Mouse (Mus musculus) heart, embryonic 11.5 days (tissue): ENCODE data around the gene Insig2. TPM values are rescaled to one million over a fixed set of nuclear protein-coding genes. Genes with fewer than 3 reads are reported as not detected.

Source experiments
- ATAC-seq: fragments of 200-750 bp; cut with Nextera tagmentation; replicated peaks from 2 replicates; pipeline ENCODE4 v1.8.0; 2017; ENCODE audit warnings: moderate library complexity; ENCODE audit not compliant: insufficient number of reproducible peaks, low FRiP score, low TSS enrichment
- H3K27ac ChIP-seq: fragments of 300-500 bp; sonication (generic); 2 replicates; pipeline ENCODE4 v1.5.1; 2014; ENCODE audit warnings: mild to moderate bottlenecking, low read depth, low read length
- H3K27me3 ChIP-seq: fragments of 300-500 bp; sonication (generic); 2 replicates; pipeline ENCODE4 v1.6.1; 2014; ENCODE audit warnings: mild to moderate bottlenecking, low read length, mixed read lengths; ENCODE audit not compliant: control insufficient read depth, insufficient read depth
- H3K36me3 ChIP-seq: fragments of 300-500 bp; sonication (generic); 2 replicates; pipeline ENCODE4 v1.6.1; 2014; ENCODE audit warnings: mild to moderate bottlenecking, low read length, moderate library complexity, mixed read lengths; ENCODE audit not compliant: control insufficient read depth, insufficient read depth
- H3K4me1 ChIP-seq: fragments of 300-500 bp; sonication (generic); 2 replicates; pipeline ENCODE4 v1.6.1; 2014; ENCODE audit warnings: low read length; ENCODE audit not compliant: control insufficient read depth, insufficient read depth
- H3K4me2 ChIP-seq: fragments of 300-500 bp; sonication (generic); 2 replicates; pipeline ENCODE4 v1.6.1; 2014; ENCODE audit warnings: mild to moderate bottlenecking, moderate library complexity
- H3K4me3 ChIP-seq: fragments of 300-500 bp; sonication (generic); 2 replicates; pipeline ENCODE4 v1.5.1; 2014; ENCODE audit warnings: low read depth, low read length
- H3K9ac ChIP-seq: fragments of 300-500 bp; sonication (generic); 2 replicates; pipeline ENCODE4 v1.6.1; 2014; ENCODE audit warnings: mild to moderate bottlenecking, low read depth, low read length, moderate library complexity
- H3K9me3 ChIP-seq: fragments of 300-500 bp; sonication (generic); replicated peaks from 2 replicates; pipeline ENCODE4 v1.6.1; 2016; ENCODE audit warnings: low read length; ENCODE audit not compliant: control insufficient read depth
- WGBS: fragments of 180-500 bp; shearing (Covaris S2); extraction: QIAGEN DNeasy Blood & Tissue Kit; methylation state at CpG from one replicate; pipeline ENCODE4 v1.1.7; 2014; ENCODE audit not compliant: insufficient replicate concordance; 5-methylcytosine and 5-hydroxymethylcytosine counted together
- polyA plus RNA-seq: library from polyadenylated mRNA; unstranded; fragments of >200 nt; fragmentation: Nextera tagmentation; extraction: Ambion mirVana; gene quantifications from 2 replicates; pipeline ENCODE4 v1.2.1, GENCODE M21; 2014

Gene Insig2
- polyA plus RNA-seq, 1 experiment from 2014 or later: 16.4 TPM

DNA sequence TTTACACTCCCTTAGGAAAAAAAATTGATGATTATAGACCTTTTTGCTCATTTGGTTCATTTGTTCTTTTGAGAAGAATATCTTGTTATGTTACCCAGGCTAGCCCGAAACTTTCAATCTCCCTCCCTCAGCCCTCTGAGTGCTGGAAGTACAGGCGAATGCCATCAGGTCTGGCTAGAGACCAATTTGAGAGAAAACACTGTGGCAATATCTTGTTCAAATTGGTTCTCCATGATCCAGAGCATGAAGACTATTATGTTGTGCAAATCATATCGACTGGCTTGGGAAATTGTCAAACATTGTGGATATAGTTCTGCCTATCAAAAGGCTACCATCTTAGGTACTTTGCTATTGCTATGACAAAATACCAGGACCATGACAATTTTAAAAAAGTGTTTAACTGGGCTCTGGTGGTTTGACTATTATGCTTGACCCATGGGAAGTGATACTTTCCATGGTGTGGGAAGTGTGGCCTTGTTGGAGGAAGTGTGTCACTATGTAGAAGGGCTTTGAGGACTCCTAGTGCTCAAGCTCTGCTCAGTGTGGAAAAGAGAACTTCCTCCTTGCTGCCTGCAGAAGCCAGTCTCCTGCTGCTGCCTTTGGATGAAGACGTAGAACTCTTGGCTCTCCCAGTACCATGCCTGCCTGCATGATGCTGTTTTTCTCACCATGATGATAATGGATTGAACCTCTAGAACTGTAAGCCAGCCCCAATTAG, 1.8 kb upstream of the Insig2 start:
- Histone ChIP-seq H3K36me3 (no peaks in the 10 kb centered on the region), H3K9ac (no peak overlapping the region), H3K27ac (no peak overlapping the region), H3K27me3 (no peaks in the 10 kb centered on the region), H3K4me3 (no peak overlapping the region), H3K9me3 (no peaks in the 10 kb centered on the region), H3K4me1 (no peaks in the 10 kb centered on the region), H3K4me2 (no peak overlapping the region)
- no peak for ATAC-seq
- WGBS: 89% methylated on average over 4 of the region's 4 CpGs

DNA sequence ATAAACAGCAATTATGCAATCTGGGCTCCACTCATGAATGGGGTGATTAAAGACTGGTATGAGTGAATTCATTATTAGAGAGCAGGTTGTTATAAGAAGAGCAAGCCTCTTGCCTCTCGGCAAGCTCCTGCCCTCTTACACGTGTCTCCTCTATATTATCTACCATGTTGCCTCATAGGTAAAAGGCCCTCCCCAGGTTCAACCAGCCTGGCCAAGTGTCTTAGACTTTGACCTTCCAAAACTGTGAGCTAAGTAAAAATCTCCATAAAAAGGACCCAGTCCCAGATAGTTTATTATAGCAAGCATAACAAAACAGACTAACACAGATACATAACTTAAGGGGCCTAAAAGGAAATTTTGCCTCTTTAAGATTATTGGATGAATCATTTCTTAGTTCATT, 1.8 kb downstream of the Insig2 start:
- Histone ChIP-seq H3K9me3 (no peaks in the 10 kb centered on the region), H3K4me1 (peaks cover 6% of the 10 kb centered on the region), H3K4me3 (no peak overlapping the region), H3K4me2 (no peak overlapping the region), H3K27ac (no peak overlapping the region), H3K36me3 (no peaks in the 10 kb centered on the region), H3K9ac (no peak overlapping the region), H3K27me3 (no peaks in the 10 kb centered on the region)
- 99% methylated on average over 2 of the region's 2 CpGs for WGBS
- ATAC-seq: no peak

DNA sequence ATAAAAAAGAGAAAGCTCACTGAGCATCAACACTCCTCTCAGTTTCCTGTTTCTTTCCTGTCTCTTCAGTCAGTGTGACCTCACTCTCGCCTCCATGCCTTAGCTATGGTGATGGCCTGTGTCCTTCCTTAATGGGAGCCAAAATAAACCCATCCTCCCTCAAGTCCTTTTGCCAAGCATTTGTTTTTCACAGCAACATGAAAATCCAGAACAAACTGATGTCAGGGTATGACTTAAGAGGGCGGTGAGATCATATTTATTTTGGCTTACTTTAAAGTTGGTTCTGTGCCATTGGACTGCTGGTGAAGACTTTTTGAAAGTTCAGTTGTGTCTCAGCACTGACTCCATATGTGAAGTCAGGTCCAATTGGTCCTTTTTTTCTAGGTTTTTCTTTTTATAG, 3.0 kb downstream of the Insig2 start:
- no peak overlapping the region for H3K4me2 ChIP-seq
- no peaks in the 10 kb centered on the region for H3K36me3 ChIP-seq
- no peak for ATAC-seq
- H3K27me3 ChIP-seq: no peaks in the 10 kb centered on the region
- H3K4me1 ChIP-seq: peaks cover 6% of the 10 kb centered on the region
- no peak overlapping the region for H3K4me3 ChIP-seq
- WGBS: 66% methylated on average over 2 of the region's 2 CpGs
- H3K9me3 ChIP-seq: no peaks in the 10 kb centered on the region
- no peak overlapping the region for H3K27ac ChIP-seq
- no peak overlapping the region for H3K9ac ChIP-seq

DNA sequence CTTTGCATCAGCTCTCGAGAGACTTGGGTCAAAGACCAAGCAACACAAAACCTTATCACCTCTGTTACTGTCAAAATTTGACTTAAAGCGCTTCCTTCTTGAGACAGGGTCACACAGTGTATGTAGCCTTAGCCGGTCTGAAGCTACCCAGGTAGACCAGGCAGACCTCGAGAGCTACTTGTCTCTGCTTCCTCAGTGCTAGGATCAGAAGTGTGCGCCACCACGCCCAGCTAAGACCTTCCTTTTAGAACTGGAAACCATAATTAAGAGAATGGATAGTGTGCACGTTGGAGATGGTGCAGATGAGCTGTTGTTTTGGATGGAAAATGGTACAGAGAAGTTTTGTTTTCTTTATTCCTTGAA, 4.2 kb downstream of the Insig2 start:
- peak overlapping the region; percentile 87 for H3K4me2 ChIP-seq
- no peaks in the 10 kb centered on the region for H3K9me3 ChIP-seq
- peak overlapping the region; percentile 92 for H3K27ac ChIP-seq
- peak; percentile 64 for ATAC-seq
- H3K36me3 ChIP-seq: no peaks in the 10 kb centered on the region
- WGBS: 5% methylated on average over 7 of the region's 7 CpGs
- no peaks in the 10 kb centered on the region for H3K27me3 ChIP-seq
- H3K4me3 ChIP-seq: peak overlapping the region; percentile 63
- peaks cover 6% of the 10 kb centered on the region for H3K4me1 ChIP-seq
- peak overlapping the region; percentile 76 for H3K9ac ChIP-seq

DNA sequence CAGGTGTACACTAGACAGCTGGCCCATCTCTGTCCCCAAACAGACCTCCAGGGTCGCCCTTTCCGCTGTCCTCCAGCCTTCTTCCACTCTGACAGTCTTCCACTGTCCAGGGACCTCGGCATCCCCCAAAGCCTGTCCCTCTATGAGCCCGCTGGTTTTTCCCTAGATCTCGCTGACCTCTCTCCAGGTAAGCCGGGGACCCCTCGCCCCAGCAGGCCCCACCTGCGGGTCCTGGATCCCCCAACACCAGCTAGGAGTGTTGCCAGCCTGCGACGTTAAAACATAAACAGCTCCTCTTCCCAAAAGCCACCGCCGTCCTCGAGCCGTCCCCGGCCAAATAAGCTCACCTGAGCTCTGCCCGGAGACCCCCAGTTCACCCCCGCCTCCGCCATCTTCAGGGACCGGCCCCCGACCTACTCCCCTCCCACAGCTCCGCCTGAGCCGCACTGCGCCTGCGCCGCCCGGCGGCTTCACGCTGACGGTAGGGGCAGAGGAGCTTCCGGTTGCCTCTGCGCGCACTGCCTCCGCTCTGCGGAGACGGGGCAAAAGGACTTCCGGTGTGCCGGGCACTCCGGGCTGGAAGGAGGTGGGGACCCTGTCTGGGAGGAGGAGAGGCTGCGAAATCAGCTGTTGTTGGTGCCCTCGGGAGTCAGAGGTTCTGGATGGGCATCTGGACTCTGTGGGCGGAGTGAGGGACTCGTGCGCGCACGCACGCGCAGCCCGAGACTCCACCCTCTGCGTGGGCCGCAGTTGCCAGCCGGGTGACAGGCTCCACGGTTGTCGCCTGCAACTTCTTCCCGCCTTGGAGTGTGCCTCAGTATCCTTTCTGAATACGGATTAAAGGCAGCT, 4.8 kb downstream of the Insig2 start:
- Histone ChIP-seq H3K9me3 (no peaks in the 10 kb centered on the region), H3K4me1 (peaks cover 6% of the 10 kb centered on the region), H3K4me2 (peak overlapping the region; percentile 87), H3K36me3 (no peaks in the 10 kb centered on the region), H3K27ac (peak overlapping the region; percentile 92), H3K27me3 (no peaks in the 10 kb centered on the region), H3K9ac (peak overlapping the region; percentile 76), H3K4me3 (peak overlapping the region; percentile 63)
- ATAC-seq: peak; percentile 98
- under 1% methylated on average over 55 of the region's 55 CpGs for WGBS

DNA sequence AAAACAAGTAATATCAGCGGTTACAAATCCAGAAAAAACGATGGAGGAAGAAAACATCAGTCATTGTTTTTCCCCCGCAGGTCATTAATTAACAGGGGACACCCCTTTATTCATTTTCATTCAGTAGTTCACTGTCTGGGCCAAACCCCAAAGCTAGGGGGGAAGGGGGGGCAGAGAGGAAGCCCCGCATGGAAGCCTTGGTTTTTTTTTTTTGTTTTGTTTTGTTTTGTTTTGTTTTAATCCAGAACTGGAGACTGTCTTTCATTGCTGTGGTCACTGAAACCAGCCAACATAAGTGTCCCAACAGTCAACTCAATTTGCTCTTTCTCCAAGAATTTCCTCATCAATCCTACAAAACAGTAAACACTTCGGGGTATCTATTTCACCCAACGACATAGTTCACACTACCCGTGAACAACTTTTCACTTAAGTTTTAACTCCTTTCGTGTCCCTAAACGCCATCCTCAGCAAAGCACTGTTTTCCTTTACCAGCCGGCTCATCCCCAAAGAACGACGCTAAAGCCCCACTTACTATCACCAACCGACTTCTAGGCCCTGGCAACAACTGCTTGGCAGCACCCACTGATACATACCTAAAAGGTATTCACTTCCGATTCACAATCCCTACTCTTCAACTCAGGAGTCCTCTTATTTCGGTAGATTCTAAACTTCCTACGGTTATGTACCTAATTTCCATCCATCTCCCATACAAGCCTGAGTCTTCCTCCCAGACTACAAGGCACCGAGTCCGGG, 5.6 kb downstream of the Insig2 start:
- ATAC-seq: no peak
- Histone ChIP-seq H3K36me3 (no peaks in the 10 kb centered on the region), H3K27me3 (no peaks in the 10 kb centered on the region), H3K4me1 (peaks cover 6% of the 10 kb centered on the region), H3K9ac (peak overlapping the region; percentile 76), H3K9me3 (no peaks in the 10 kb centered on the region), H3K4me3 (peak overlapping the region; percentile 63), H3K4me2 (peak overlapping the region; percentile 87), H3K27ac (no peak overlapping the region)
- 25% methylated on average over 18 of the region's 18 CpGs for WGBS

DNA sequence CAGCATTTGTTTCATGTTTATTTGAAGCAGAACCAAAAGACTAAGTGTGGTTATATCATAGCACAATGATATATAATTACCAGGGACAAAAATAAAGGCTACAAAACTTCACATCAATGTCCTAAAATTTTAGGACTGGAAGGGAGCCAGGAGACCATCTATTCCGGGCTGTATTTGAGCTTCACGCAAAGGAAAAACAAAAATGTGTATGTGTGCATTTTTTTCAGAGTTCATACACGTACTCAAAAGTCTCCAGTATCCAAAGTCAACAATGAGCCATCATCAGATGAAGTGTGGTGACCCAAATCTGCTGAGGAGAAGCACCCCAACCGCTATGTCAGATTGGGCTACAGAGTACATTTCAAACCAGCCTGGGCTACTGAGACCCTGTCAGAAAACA, 8.9 kb downstream of the Insig2 start:
- Histone ChIP-seq H3K4me2 (no peak overlapping the region), H3K27ac (no peak overlapping the region), H3K36me3 (no peaks in the 10 kb centered on the region), H3K4me3 (no peak overlapping the region), H3K9me3 (no peaks in the 10 kb centered on the region), H3K4me1 (peaks cover 6% of the 10 kb centered on the region), H3K9ac (no peak overlapping the region), H3K27me3 (no peaks in the 10 kb centered on the region)
- 67% methylated on average over 4 of the region's 4 CpGs for WGBS
- ATAC-seq: no peak

DNA sequence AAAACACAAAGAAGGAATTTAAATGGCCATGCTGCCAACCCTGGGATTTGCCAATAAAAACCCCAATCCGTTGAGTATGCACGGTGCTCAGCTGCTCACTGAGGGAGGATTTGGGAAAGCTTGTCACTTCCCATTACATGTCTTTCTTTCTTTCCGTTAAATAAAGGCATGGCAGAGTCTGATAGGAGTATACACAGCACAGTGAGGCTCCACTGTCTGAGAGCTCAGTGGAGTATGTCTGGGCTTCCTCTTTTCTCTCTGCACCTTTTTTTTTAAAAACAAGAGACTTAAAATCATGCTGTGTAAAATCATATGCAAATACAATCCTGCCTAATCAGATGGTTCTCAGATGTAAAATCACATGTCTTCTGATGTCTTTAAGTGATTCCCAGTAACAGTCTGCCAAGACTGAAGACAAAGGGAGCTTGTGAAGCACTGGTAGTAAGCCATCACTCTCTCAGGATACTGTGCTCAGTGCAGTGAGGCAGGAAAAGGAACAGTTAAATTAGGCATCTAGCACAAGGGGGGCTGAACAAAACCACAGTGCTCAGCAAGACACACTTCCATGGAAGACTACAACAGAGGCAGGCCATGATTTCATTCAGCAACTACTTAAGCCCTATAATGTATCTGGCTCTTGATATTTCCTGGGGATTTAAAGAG, 17.5 kb downstream of the Insig2 start:
- 87% methylated on average over 3 of the region's 3 CpGs for WGBS
- H3K27ac ChIP-seq: no peak overlapping the region
- H3K9me3 ChIP-seq: no peaks in the 10 kb centered on the region
- no peaks in the 10 kb centered on the region for H3K27me3 ChIP-seq
- H3K4me3 ChIP-seq: no peak overlapping the region
- no peaks in the 10 kb centered on the region for H3K4me1 ChIP-seq
- ATAC-seq: no peak
- H3K4me2 ChIP-seq: no peak overlapping the region
- H3K9ac ChIP-seq: no peak overlapping the region
- H3K36me3 ChIP-seq: no peaks in the 10 kb centered on the region
